Mouse (Mus musculus) ovary, adult 2 months (tissue): ENCODE measurements around the gene Dnajc19. TPM values are rescaled to one million over a fixed set of nuclear protein-coding genes. Genes with fewer than 3 reads are reported as not detected.

Experiments used
- polyA plus RNA-seq: library from polyadenylated mRNA; depleted of rRNA; stranded (reverse); fragments of >200 nt; gene quantifications from 2 replicates; pipeline ENCODE4 v1.2.3, GENCODE M21; 2012; rRNA removed

The Dnajc19 gene
- polyA plus RNA-seq: 85.8 and 120 TPM in 2 replicates

GRCm38 (mm10) chr3:34080900-34081662 is at the start of gene Dnajc19:
Gene Dnajc19, minus strand, starts transcription at chr3:34081321.

GRCm38 (mm10) chr3:34019540-34020381 is 61.4 kb downstream of the Dnajc19 start, which contains the start of gene Fxr1:
Gene Fxr1, plus strand, starts transcription at chr3:34019943.

Other genes with a start within 250 kb of the Dnajc19 start
- gene Ccdc39, start 237.0 kb downstream of the Dnajc19 start, polyA plus RNA-seq: 2.3 and 4.4 TPM in 2 replicates
- 9.0 and 14.3 TPM in 2 replicates for gene Fxr1, start 61.4 kb downstream of the Dnajc19 start, polyA plus RNA-seq